Mouse (Mus musculus) neural tube, embryonic 13.5 days (tissue): Measurements from ENCODE around the gene Rexo5. TPM values are rescaled to one million over a fixed set of nuclear protein-coding genes. Genes with fewer than 3 reads are reported as not detected.

Experiments used
- ATAC-seq: fragments of 200-750 bp; cut with Nextera tagmentation; 2 replicates; pipeline ENCODE4 v1.8.0; 2017; ENCODE audit warnings: low read depth, mild to moderate bottlenecking, moderate TSS enrichment, moderate library complexity
- H3K27ac ChIP-seq: fragments of 300-500 bp; sonication (generic); replicated peaks from 2 replicates; pipeline ENCODE4 v1.5.1; 2015; ENCODE audit warnings: moderate library complexity, mild to moderate bottlenecking, inconsistent platforms
- H3K27me3 ChIP-seq: fragments of 300-500 bp; sonication (generic); 2 replicates; pipeline ENCODE4 v1.6.1; 2015; ENCODE audit warnings: mild to moderate bottlenecking, inconsistent platforms
- H3K36me3 ChIP-seq: fragments of 300-500 bp; sonication (generic); 2 replicates; pipeline ENCODE4 v1.6.1; 2015; ENCODE audit warnings: mild to moderate bottlenecking, inconsistent platforms
- H3K4me1 ChIP-seq: fragments of 300-500 bp; sonication (generic); replicated peaks from 2 replicates; pipeline ENCODE4 v1.6.1; 2015; ENCODE audit warnings: inconsistent platforms
- H3K4me2 ChIP-seq: fragments of 300-500 bp; sonication (generic); 2 replicates; pipeline ENCODE4 v1.6.1; 2015; ENCODE audit warnings: inconsistent platforms, mild to moderate bottlenecking, moderate library complexity
- H3K4me3 ChIP-seq: fragments of 300-500 bp; sonication (generic); 2 replicates; pipeline ENCODE4 v1.5.1; 2015; ENCODE audit warnings: mild to moderate bottlenecking, inconsistent platforms
- H3K9ac ChIP-seq: fragments of 300-500 bp; sonication (generic); 2 replicates; pipeline ENCODE4 v1.6.1; 2015; ENCODE audit warnings: moderate library complexity, mild to moderate bottlenecking, inconsistent platforms
- H3K9me3 ChIP-seq: fragments of 300-500 bp; sonication (generic); 2 replicates; pipeline ENCODE4 v1.6.1; 2016; ENCODE audit warnings: inconsistent platforms
- WGBS: fragments of 180-500 bp; shearing (Covaris S2); methylation state at CpG from one replicate; pipeline ENCODE4 v1.1.7; 2015; 5-methylcytosine and 5-hydroxymethylcytosine counted together
- polyA plus RNA-seq: library from polyadenylated mRNA; unstranded; fragments of >200 nt; fragmentation: Nextera tagmentation; extraction: Ambion mirVana; gene quantifications from 2 replicates; pipeline ENCODE4 v1.2.1, GENCODE M21; 2015

Gene Rexo5
- polyA plus RNA-seq = 12.7 and 13.4 TPM in 2 replicates

DNA sequence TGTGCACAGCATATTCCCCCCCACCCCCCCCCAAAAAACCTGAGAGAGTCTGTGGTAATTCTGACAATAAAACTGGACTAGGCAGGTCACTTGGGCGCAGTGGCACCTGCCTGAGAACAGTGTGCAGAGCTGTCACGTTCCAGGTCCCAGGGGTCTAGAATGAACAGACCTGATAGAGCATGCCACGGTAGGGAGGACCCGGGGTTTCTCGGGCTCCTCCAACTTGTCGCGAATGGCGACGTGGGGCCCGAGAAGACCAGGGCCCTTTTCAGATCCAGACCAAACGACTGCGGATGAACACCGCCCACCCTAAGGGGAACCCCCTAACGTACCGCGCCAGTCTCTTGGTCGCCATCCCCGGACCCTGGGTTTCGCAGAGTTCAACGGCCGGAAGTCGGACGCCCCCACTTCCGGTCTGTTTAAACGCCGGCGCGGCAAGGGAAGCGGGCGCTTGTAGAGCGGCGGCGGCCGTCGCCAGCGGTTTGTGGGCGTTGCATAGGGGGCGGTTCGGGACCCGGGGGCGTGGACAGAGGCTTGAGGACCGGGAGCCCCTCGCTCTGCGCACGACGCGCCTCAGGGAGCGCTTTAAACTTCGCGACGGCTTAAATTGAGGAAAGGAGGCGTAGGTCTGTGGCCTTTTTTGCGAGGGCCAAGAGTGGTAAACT lies at the start of gene Rexo5, which contains the start of gene Eri2:
Gene Rexo5 (plus strand): TSS at position 421 of the 665 bp plus-strand sequence.
Gene Eri2 (minus strand): TSS at position 473 of the 665 bp plus-strand sequence.
- H3K36me3 ChIP-seq = peaks cover 13% of the 10 kb centered on the region
- no peaks in the 10 kb centered on the region for H3K27me3 ChIP-seq
- H3K9me3 ChIP-seq = no peaks in the 10 kb centered on the region
- peaks cover 18% of the 10 kb centered on the region for H3K4me1 ChIP-seq
- peak within 1 kb of the TSS; percentile 85 for H3K9ac ChIP-seq
- H3K27ac ChIP-seq = peak within 1 kb of the TSS; percentile 70
- peak within 1 kb of the TSS; percentile 88 for H3K4me2 ChIP-seq
- WGBS = under 1% methylated on average over 53 of the region's 53 CpGs
- peak; percentile 99 for ATAC-seq
- H3K4me3 ChIP-seq = peak within 1 kb of the TSS; percentile 72

DNA sequence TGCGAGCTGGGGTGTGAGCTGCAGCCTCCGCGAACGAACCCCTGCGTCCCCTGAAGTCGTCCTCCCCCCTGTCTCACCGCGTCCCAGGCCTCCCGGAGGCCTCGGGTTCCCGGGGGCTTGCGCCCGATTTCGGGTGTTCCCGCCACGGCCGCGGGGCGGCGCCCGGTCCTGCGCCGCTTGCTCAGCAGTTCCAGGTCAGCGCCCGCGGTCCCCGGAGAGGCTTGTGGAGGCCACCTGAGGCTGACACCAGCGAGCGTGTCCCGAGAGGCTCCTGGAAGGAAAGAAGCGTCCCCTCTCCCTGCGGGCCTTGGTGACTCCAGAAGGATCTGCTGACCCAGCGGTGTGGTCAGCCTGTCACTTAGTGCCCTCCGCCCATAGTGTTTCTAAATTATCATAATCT lies 49.5 kb upstream of the Rexo5 start:
- Histone ChIP-seq H3K4me1 (peaks cover 6% of the 10 kb centered on the region), H3K36me3 (no peaks in the 10 kb centered on the region), H3K9me3 (no peaks in the 10 kb centered on the region), H3K27me3 (0 out of 2 replicates have a peak, but pooled peaks cover 8% of the 10 kb centered on the region), H3K9ac (no peak overlapping the region; the same call in 1 of the 2 replicates), H3K4me2 (peak overlapping the region; percentile 42), H3K4me3 (peak overlapping the region; percentile 9; the same call in 1 of the 2 replicates), H3K27ac (no peak overlapping the region)
- no peak for ATAC-seq
- WGBS = 9% methylated on average over 34 of the region's 34 CpGs

DNA sequence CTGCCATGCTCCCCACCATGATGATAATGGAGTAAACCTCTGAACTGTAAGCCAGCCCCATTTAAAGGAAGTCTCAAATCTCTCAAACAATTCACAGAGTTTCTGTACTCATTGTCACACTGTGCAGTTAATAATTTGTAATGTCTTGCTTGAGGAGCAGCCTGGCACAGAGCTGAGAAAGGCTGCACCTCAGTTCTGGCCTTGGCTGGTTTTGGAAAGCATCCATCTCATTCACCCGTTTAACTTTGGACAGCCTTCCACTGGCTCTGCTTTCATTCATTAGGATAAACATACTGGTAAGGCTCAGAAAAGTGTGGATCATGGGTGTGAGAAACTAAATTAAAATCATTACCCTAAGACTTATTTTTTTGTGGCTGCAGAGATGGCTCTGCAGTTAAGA lies 47.9 kb upstream of the Rexo5 start:
- peaks cover 6% of the 10 kb centered on the region for H3K4me1 ChIP-seq
- no peaks in the 10 kb centered on the region for H3K9me3 ChIP-seq
- no peak overlapping the region for H3K4me3 ChIP-seq
- no peak overlapping the region for H3K9ac ChIP-seq
- H3K27ac ChIP-seq = no peak overlapping the region
- 0 out of 2 replicates have a peak, but pooled peaks cover 8% of the 10 kb centered on the region for H3K27me3 ChIP-seq
- no peak overlapping the region for H3K4me2 ChIP-seq
- no peak for ATAC-seq
- 82% methylated on average over 1 of the region's 1 CpGs for WGBS
- no peaks in the 10 kb centered on the region for H3K36me3 ChIP-seq

DNA sequence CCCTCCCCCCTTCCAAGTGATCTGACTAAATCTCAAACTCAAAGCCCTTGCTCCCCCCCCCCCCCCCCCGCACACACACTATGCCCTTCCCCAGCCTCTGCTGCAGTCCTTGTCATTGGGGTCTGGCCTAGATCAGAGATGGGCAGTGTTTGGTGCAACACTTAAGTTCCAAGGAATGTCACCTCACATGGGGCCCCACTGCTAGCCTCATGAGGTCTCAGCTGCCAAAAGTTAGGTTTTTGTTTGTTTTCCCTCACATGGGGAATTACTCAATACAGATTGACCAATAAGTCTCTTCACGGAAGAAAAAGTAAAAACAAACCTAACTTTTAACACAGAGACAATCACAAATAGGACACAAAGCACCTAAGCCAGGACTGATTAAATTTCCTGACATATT lies 45.0 kb upstream of the Rexo5 start:
- H3K27me3 ChIP-seq = 0 out of 2 replicates have a peak, but pooled peaks cover 8% of the 10 kb centered on the region
- H3K9ac ChIP-seq = no peak overlapping the region
- H3K27ac ChIP-seq = no peak overlapping the region
- ATAC-seq = no peak
- H3K4me1 ChIP-seq = peaks cover 6% of the 10 kb centered on the region
- H3K9me3 ChIP-seq = no peaks in the 10 kb centered on the region
- H3K36me3 ChIP-seq = no peaks in the 10 kb centered on the region
- 94% methylated on average over 1 of the region's 2 CpGs for WGBS
- no peak overlapping the region for H3K4me2 ChIP-seq
- H3K4me3 ChIP-seq = no peak overlapping the region

DNA sequence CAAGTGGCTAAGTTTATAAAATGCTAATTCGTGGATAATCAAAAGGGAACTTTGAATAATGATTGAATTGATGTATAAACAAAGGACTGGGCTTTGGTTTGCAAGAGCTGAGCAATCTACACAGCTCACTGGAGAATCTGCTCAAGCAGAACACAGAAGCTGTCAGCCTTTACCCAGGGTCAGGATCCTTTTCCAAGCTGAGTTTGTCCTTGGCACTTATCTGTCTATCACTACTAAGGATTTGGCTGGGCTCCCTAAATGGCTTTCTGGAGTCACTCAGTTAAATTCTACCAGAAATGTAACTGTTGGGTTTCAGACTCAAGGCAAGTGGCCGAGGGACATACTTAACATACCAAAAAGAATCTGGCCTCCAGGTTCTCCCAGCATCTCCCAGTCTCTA lies 43.9 kb upstream of the Rexo5 start:
- no peak overlapping the region for H3K4me3 ChIP-seq
- H3K9ac ChIP-seq = no peak overlapping the region
- no peaks in the 10 kb centered on the region for H3K4me1 ChIP-seq
- H3K4me2 ChIP-seq = no peak overlapping the region
- H3K36me3 ChIP-seq = no peaks in the 10 kb centered on the region
- no peaks in the 10 kb centered on the region for H3K27me3 ChIP-seq
- no peak for ATAC-seq
- 74% methylated on average over 2 of the region's 2 CpGs for WGBS
- H3K9me3 ChIP-seq = no peaks in the 10 kb centered on the region
- H3K27ac ChIP-seq = no peak overlapping the region

DNA sequence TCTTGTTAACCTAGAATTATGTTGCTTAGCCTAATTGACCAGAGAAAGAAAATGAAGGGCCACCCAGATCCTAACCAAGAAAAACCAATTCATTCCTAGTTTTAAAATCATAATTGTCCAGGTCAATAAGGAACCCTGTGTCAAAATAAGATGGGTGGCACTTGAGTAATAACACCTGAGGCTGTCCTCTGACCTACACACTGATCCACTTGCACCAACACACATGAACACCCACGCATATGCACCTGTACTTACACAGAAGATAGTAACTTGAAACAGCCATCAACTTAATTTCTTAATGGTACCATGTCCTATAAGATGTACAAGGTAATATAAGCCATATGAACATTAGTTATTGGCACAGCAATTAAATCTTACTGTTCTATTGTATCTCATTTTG lies 40.1 kb upstream of the Rexo5 start:
- no peaks in the 10 kb centered on the region for H3K36me3 ChIP-seq
- H3K27ac ChIP-seq = no peak overlapping the region
- no peak overlapping the region for H3K4me3 ChIP-seq
- H3K4me1 ChIP-seq = no peaks in the 10 kb centered on the region
- no peak overlapping the region for H3K4me2 ChIP-seq
- 86% methylated on average over 1 of the region's 1 CpGs for WGBS
- no peaks in the 10 kb centered on the region for H3K9me3 ChIP-seq
- H3K9ac ChIP-seq = no peak overlapping the region
- no peaks in the 10 kb centered on the region for H3K27me3 ChIP-seq
- ATAC-seq = no peak

DNA sequence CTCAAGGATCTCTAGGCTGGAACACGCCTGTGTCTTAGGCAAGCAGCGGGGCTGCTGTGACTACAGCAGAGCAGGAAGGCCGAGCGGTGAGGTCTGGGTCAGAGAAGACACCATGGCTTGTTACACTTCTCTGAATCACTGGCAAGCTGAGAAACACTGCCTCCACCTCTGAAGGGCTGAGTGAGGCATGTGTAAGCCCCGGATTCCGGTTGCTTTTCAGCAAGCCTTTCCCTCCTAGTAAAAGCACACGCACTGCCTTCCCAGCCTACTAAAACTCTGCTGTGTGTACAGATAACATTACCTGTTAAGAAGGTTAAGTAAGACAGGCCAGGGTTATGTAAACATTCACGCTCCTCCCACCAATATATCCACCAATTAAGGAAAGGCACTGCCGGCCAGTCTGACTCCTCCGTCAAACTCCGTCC lies 33.3 kb upstream of the Rexo5 start, which contains the start of gene Acsm3:
Gene Acsm3 (plus strand): TSS at position 397 of the 425 bp plus-strand sequence.
- WGBS = 77% methylated on average over 11 of the region's 11 CpGs
- no peak for ATAC-seq
- Histone ChIP-seq H3K36me3 (no peaks in the 10 kb centered on the region), H3K4me2 (no peak within 1 kb of the TSS), H3K9me3 (no peaks in the 10 kb centered on the region), H3K4me1 (no peaks in the 10 kb centered on the region), H3K27me3 (no peaks in the 10 kb centered on the region), H3K4me3 (no peak within 1 kb of the TSS), H3K9ac (no peak within 1 kb of the TSS), H3K27ac (no peak within 1 kb of the TSS)

DNA sequence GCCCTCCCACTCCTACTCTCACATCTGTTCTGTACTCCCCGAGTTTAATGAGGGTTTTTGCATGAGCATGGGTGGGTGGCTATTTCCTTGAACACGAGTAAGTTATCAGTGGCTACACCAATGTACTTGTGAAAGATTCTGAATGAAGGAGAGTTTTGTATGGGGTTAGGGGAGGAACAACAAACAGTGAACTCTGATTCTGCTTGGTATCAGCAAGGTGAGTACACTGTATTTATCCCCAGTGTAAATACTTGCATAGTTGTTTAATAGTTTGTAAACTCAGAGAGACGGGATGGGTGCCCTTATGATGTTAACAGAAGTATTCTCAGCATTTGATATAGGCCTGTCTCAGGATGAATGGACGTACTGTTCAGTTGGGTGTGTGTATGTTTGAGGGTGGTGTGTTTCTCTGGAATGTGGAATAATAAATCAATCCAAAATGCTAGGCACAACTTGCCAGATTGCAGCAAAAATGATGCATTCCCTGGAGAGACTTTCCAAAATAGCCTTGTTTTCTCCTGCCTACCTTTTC lies 31.6 kb upstream of the Rexo5 start:
- no peak overlapping the region for H3K27ac ChIP-seq
- no peak for ATAC-seq
- no peaks in the 10 kb centered on the region for H3K36me3 ChIP-seq
- no peak overlapping the region for H3K4me2 ChIP-seq
- 65% methylated on average over 4 of the region's 4 CpGs for WGBS
- no peaks in the 10 kb centered on the region for H3K4me1 ChIP-seq
- no peaks in the 10 kb centered on the region for H3K27me3 ChIP-seq
- H3K9ac ChIP-seq = no peak overlapping the region
- H3K9me3 ChIP-seq = no peaks in the 10 kb centered on the region
- no peak overlapping the region for H3K4me3 ChIP-seq

DNA sequence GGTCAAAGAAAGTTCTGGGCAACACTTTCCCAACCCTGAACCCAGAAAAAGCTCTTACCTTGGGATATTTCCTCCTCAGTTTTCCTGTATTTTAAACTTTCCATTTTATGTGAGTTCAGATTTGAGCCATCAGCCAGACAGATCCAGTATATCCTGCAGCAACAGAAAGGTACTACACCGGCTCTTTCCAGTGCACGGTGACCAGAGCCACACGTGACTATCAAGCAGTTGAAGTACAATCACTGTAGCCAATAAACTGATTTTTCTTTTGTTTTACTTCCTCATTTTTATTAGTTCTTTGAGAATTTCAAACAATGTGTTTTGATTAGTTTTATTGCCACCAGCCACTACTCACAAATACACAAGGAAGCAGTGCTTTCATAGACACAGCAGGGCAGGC lies 29.4 kb upstream of the Rexo5 start:
- 66% methylated on average over 3 of the region's 3 CpGs for WGBS
- H3K9me3 ChIP-seq = no peaks in the 10 kb centered on the region
- H3K4me3 ChIP-seq = no peak overlapping the region
- no peak overlapping the region for H3K27ac ChIP-seq
- H3K4me1 ChIP-seq = no peaks in the 10 kb centered on the region
- ATAC-seq = no peak
- no peaks in the 10 kb centered on the region for H3K27me3 ChIP-seq
- H3K36me3 ChIP-seq = no peaks in the 10 kb centered on the region
- no peak overlapping the region for H3K9ac ChIP-seq
- H3K4me2 ChIP-seq = no peak overlapping the region

DNA sequence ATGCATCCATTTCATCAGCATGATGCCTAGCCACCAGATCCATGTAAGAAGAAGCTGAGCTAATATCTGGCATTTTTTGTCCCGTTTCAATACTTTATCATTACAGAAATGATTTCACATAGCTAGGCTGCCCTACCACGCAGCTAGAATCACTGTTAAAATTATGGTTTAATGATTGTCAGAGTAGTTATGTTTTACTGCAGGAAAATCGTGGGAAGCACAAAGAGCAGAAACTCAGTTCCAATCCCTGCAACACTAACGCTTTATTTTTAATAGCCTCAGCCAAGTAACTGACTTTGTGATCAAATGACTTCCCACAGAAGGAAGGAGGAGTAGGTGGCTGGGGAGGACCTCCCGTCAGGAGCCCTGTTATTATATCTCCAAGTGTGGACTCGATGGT lies 26.8 kb upstream of the Rexo5 start:
- 79% methylated on average over 6 of the region's 6 CpGs for WGBS
- no peaks in the 10 kb centered on the region for H3K9me3 ChIP-seq
- H3K36me3 ChIP-seq = no peaks in the 10 kb centered on the region
- ATAC-seq = no peak
- no peak overlapping the region for H3K27ac ChIP-seq
- H3K9ac ChIP-seq = no peak overlapping the region
- H3K27me3 ChIP-seq = no peaks in the 10 kb centered on the region
- no peak overlapping the region for H3K4me3 ChIP-seq
- no peaks in the 10 kb centered on the region for H3K4me1 ChIP-seq
- no peak overlapping the region for H3K4me2 ChIP-seq

DNA sequence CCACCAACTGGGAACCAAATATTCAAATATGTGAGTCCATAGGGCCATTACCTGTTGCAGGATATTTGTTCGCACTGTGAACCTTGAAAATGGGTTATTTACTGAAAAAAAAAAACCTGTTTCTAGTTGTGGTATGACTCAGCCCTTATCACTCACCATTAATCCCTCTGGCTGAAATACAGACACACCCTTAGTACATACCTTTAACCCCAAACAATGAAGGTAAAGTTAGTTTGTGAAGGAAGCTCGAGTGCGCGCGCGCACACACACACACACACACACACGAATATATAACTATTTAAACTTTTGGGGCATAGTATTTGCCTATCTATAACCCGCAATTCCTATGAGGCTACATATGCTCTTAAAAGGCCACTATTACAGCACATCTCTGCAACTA lies 23.9 kb upstream of the Rexo5 start:
- H3K4me3 ChIP-seq = no peak overlapping the region
- H3K4me2 ChIP-seq = no peak overlapping the region
- no peaks in the 10 kb centered on the region for H3K9me3 ChIP-seq
- WGBS = 94% methylated on average over 8 of the region's 8 CpGs
- H3K27me3 ChIP-seq = no peaks in the 10 kb centered on the region
- no peaks in the 10 kb centered on the region for H3K36me3 ChIP-seq
- H3K27ac ChIP-seq = no peak overlapping the region
- H3K4me1 ChIP-seq = no peaks in the 10 kb centered on the region
- H3K9ac ChIP-seq = no peak overlapping the region
- no peak for ATAC-seq

DNA sequence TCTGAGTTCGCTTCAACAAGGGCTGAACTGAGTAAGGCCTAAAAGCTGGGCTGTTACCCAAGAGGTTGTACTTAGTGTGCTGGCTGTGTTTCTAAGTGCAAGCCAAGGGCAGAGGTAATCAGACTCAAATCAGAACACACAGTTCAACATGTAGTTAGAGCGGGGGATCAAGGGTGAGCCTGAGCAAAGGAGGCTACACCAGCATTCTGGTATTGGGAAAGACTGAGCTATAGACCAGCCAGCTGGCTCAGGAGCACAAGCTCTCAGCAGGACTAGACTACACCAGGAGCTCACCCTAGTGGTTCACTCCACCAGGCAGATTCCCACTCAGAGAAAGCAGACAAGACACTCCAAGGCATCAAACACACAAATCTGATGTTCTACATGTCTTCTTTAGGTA lies 10.4 kb upstream of the Rexo5 start:
- Histone ChIP-seq H3K4me2 (no peak overlapping the region), H3K4me3 (no peak overlapping the region), H3K27me3 (no peaks in the 10 kb centered on the region), H3K9me3 (no peaks in the 10 kb centered on the region), H3K27ac (no peak overlapping the region), H3K36me3 (peaks cover 51% of the 10 kb centered on the region), H3K9ac (no peak overlapping the region), H3K4me1 (no peaks in the 10 kb centered on the region)
- ATAC-seq = no peak
- 94% methylated on average over 2 of the region's 2 CpGs for WGBS

DNA sequence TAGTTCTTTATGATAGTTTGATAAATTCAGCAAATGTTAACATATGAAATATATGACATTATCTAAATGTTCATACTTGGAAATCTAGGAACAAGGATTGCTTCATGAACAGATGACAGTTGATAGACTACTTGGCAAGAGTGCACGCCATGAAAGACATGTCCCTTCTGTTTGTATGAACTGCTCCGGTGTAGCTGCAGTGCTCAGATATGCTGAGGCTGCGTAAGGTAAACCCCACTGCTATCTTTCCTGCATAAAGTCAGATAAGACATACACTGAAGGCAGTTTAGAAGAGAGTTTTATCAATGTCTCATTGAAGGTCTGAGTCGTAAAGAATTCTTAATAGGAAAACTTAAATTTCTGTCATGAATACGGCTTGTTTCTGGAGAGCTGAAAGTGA lies 8.9 kb upstream of the Rexo5 start:
- H3K27me3 ChIP-seq = no peaks in the 10 kb centered on the region
- H3K36me3 ChIP-seq = peaks cover 64% of the 10 kb centered on the region
- H3K9ac ChIP-seq = no peak overlapping the region
- WGBS = 96% methylated on average over 5 of the region's 5 CpGs
- no peaks in the 10 kb centered on the region for H3K9me3 ChIP-seq
- no peaks in the 10 kb centered on the region for H3K4me1 ChIP-seq
- no peak for ATAC-seq
- H3K4me2 ChIP-seq = no peak overlapping the region
- no peak overlapping the region for H3K27ac ChIP-seq
- no peak overlapping the region for H3K4me3 ChIP-seq
